Mouse (Mus musculus): ENCODE measurements at regions not wholly inside any gene's neighbourhood (a gene's known extent, or its start where the extent isn't known, plus 50 kb on each side); places are given as distances from the start of the nearest gene placed in this dataset.

- Histone ChIP-seq H3K27ac (ENCODE audit: insufficient read depth, low read length) (no peak overlapping the region), H3K27me3 (ENCODE audit: control insufficient read depth, insufficient read depth, low read length) (no peaks in the 10 kb centered on the region; the same call in 1 of the 2 replicates), H3K4me3 (replicated peaks; ENCODE audit: insufficient read depth, low read depth, low read length) (no peak overlapping the region), H3K4me1 (ENCODE audit: control insufficient read depth, insufficient read depth, low read length) (no peaks in the 10 kb centered on the region)
- no peak for DNase-seq
- WGBS, result 94% methylated on average over 10 of the region's 10 CpGs
- TF ChIP-seq CTCF (IDR thresholded peaks at IDR 0.05; ENCODE audit: borderline replicate concordance, insufficient read depth, low read depth, low read length) (no peak), POLR2A (IDR thresholded peaks at IDR 0.05; ENCODE audit: borderline replicate concordance, insufficient read depth, low read length) (no peak)
Measured at GRCm38 (mm10) chr15:62173633-62174543, 1251.1 kb upstream of the A1bg start.

- TF ChIP-seq CTCF (IDR thresholded peaks at IDR 0.05; ENCODE audit: borderline replicate concordance, insufficient read depth, low read depth, low read length) (no peak), POLR2A (IDR thresholded peaks at IDR 0.05; ENCODE audit: borderline replicate concordance, insufficient read depth, low read length) (no peak)
- H3K27ac ChIP-seq (ENCODE audit: insufficient read depth, low read length), result no peak overlapping the region
- H3K4me3 ChIP-seq (replicated peaks; ENCODE audit: insufficient read depth, low read depth, low read length), result no peak overlapping the region
- DNase-seq, result no peak
- 84% methylated on average over 7 of the region's 7 CpGs for WGBS
- H3K4me1 ChIP-seq (ENCODE audit: control insufficient read depth, insufficient read depth, low read length), result no peaks in the 10 kb centered on the region
- no peaks in the 10 kb centered on the region; the same call in 1 of the 2 replicates for H3K27me3 ChIP-seq (ENCODE audit: control insufficient read depth, insufficient read depth, low read length)
Measured at GRCm38 (mm10) chr15:62171632-62172031, 1248.8 kb upstream of the A1bg start.

GRCm38 (mm10) chr15:62171167-62171566, 1248.4 kb upstream of the A1bg start:
- Histone ChIP-seq H3K4me1 (ENCODE audit: control insufficient read depth, insufficient read depth, low read length) (no peaks in the 10 kb centered on the region), H3K27me3 (ENCODE audit: control insufficient read depth, insufficient read depth, low read length) (no peaks in the 10 kb centered on the region; the same call in 1 of the 2 replicates), H3K4me3 (replicated peaks; ENCODE audit: insufficient read depth, low read depth, low read length) (no peak overlapping the region), H3K27ac (ENCODE audit: insufficient read depth, low read length) (no peak overlapping the region)
- WGBS, result 78% methylated on average over 2 of the region's 2 CpGs
- DNase-seq, result no peak
- TF ChIP-seq POLR2A (IDR thresholded peaks at IDR 0.05; ENCODE audit: borderline replicate concordance, insufficient read depth, low read length) (no peak), CTCF (IDR thresholded peaks at IDR 0.05; ENCODE audit: borderline replicate concordance, insufficient read depth, low read depth, low read length) (no peak)

- no peaks in the 10 kb centered on the region for H3K4me1 ChIP-seq (ENCODE audit: control insufficient read depth, insufficient read depth, low read length)
- no peaks in the 10 kb centered on the region; the same call in 1 of the 2 replicates for H3K27me3 ChIP-seq (ENCODE audit: control insufficient read depth, insufficient read depth, low read length)
- no peak overlapping the region for H3K4me3 ChIP-seq (replicated peaks; ENCODE audit: insufficient read depth, low read depth, low read length)
- WGBS, result 97% methylated on average over 4 of the region's 4 CpGs
- no peak overlapping the region for H3K27ac ChIP-seq (ENCODE audit: insufficient read depth, low read length)
- no peak for TF ChIP-seq POLR2A (IDR thresholded peaks at IDR 0.05; ENCODE audit: borderline replicate concordance, insufficient read depth, low read length)
- no peak for TF ChIP-seq CTCF (IDR thresholded peaks at IDR 0.05; ENCODE audit: borderline replicate concordance, insufficient read depth, low read depth, low read length)
- no peak for DNase-seq
Measured at GRCm38 (mm10) chr15:62170337-62170736, 1247.5 kb upstream of the A1bg start.

- TF ChIP-seq CTCF (IDR thresholded peaks at IDR 0.05; ENCODE audit: borderline replicate concordance, insufficient read depth, low read depth, low read length) (no peak), POLR2A (IDR thresholded peaks at IDR 0.05; ENCODE audit: borderline replicate concordance, insufficient read depth, low read length) (no peak)
- WGBS, result over 99% methylated on average over 3 of the region's 3 CpGs
- Histone ChIP-seq H3K27me3 (ENCODE audit: control insufficient read depth, insufficient read depth, low read length) (no peaks in the 10 kb centered on the region; the same call in 1 of the 2 replicates), H3K4me1 (ENCODE audit: control insufficient read depth, insufficient read depth, low read length) (no peaks in the 10 kb centered on the region), H3K4me3 (replicated peaks; ENCODE audit: insufficient read depth, low read depth, low read length) (no peak overlapping the region), H3K27ac (ENCODE audit: insufficient read depth, low read length) (no peak overlapping the region)
- no peak for DNase-seq
Measured at GRCm38 (mm10) chr15:62169591-62170019, 1246.8 kb upstream of the A1bg start.

GRCm38 (mm10) chr15:62168958-62169590, 1246.3 kb upstream of the A1bg start:
- WGBS, result 96% methylated on average over 8 of the region's 8 CpGs
- H3K27ac ChIP-seq (ENCODE audit: insufficient read depth, low read length), result no peak overlapping the region
- TF ChIP-seq CTCF (IDR thresholded peaks at IDR 0.05; ENCODE audit: borderline replicate concordance, insufficient read depth, low read depth, low read length) (no peak), POLR2A (IDR thresholded peaks at IDR 0.05; ENCODE audit: borderline replicate concordance, insufficient read depth, low read length) (no peak)

GRCm38 (mm10) chr15:62168522-62168921, 1245.7 kb upstream of the A1bg start:
- WGBS, result 99% methylated on average over 2 of the region's 2 CpGs
- DNase-seq, result no peak
- TF ChIP-seq POLR2A (IDR thresholded peaks at IDR 0.05; ENCODE audit: borderline replicate concordance, insufficient read depth, low read length), result no peak
- no peak for TF ChIP-seq CTCF (IDR thresholded peaks at IDR 0.05; ENCODE audit: borderline replicate concordance, insufficient read depth, low read depth, low read length)
- Histone ChIP-seq H3K4me1 (ENCODE audit: control insufficient read depth, insufficient read depth, low read length) (no peaks in the 10 kb centered on the region), H3K27ac (ENCODE audit: insufficient read depth, low read length) (no peak overlapping the region), H3K27me3 (ENCODE audit: control insufficient read depth, insufficient read depth, low read length) (no peaks in the 10 kb centered on the region; the same call in 1 of the 2 replicates), H3K4me3 (replicated peaks; ENCODE audit: insufficient read depth, low read depth, low read length) (no peak overlapping the region)

More at GRCm38 (mm10) chr15:62168958-62169590, 1246.3 kb upstream of the A1bg start:
- H3K4me1 ChIP-seq (ENCODE audit: control insufficient read depth, insufficient read depth, low read length), result no peaks in the 10 kb centered on the region
- no peaks in the 10 kb centered on the region; the same call in 1 of the 2 replicates for H3K27me3 ChIP-seq (ENCODE audit: control insufficient read depth, insufficient read depth, low read length)
- H3K4me3 ChIP-seq (replicated peaks; ENCODE audit: insufficient read depth, low read depth, low read length), result no peak overlapping the region
- DNase-seq, result no peak

Data from cerebellum, adult 2 months (tissue).